Mouse (Mus musculus): ENCODE results near the gene Zfp385b. TPM values are rescaled to one million over a fixed set of nuclear protein-coding genes. Genes with fewer than 3 reads are reported as not detected.
"Not testable (repeated sequence)": the region's sequence is repeated elsewhere in the genome, so short reads cannot be mapped to it uniquely, and the experiment has no call there.

Gene Zfp385b
- polyA plus RNA-seq, 1 experiment from 2014 or later = 14.1 TPM

DNA sequence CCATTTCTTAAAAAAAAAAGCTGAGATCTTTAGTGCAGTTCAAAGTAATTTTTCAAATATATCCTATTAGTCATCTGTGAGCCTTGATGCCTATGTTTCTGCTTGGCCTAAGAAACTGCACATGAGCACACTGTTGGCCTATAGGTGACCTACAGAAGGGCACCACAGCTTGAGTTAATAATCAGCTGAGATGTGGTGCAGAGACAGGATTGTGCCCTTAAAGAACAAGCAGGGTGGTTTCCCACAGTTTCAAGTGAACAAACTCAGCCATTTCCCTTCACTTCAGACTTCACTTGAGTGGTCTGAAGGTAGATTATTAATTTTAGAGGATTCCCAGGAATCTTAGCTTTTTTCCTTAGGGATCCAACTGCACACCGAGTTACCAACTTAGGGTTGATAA is 362.3 kb downstream of the Zfp385b start:
- no peaks in the 10 kb centered on the region for H3K36me3 ChIP-seq (replicated peaks; ENCODE audit: control insufficient read depth, insufficient read depth)
- no peak for DNase-seq (ENCODE audit: low spot score)
- no peaks in the 10 kb centered on the region for H3K27me3 ChIP-seq (ENCODE audit: control insufficient read depth, insufficient read depth, low read length)
- no peaks in the 10 kb centered on the region for H3K9me3 ChIP-seq (ENCODE audit: control insufficient read depth, low read length)
- WGBS = 60% methylated on average over 1 of the region's 1 CpGs
- no peak for ATAC-seq (ENCODE audit: low FRiP score)
- H3K9ac ChIP-seq = no peak overlapping the region
- 0 out of 2 replicates have a peak overlapping the region, but pooled peaks have one; percentile 26 for H3K27ac ChIP-seq
- H3K4me1 ChIP-seq (replicated peaks; ENCODE audit: control insufficient read depth, insufficient read depth, low read length) = no peaks in the 10 kb centered on the region
- no peak overlapping the region for H3K4me3 ChIP-seq (replicated peaks; ENCODE audit: low read length)
- H3K4me2 ChIP-seq (replicated peaks) = no peak overlapping the region

DNA sequence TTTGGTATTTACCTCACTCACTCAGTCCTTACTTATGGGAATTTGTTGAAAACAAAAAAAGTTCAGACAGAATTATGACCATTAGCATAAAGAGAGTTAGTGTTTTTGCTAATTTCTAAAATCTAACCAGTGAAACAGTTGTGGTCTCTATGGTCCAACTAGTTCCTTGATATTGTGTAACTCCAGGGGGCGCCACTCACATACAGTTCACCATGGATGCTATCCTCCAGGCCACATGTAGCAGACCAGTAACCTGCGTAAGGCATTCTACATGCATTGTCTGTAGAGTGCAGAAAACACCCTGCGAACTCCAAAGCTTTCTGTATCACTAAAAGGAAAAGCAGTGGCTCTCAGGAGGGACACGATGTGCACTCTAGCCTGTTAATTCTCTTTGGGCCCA is 362.8 kb downstream of the Zfp385b start:
- ATAC-seq (ENCODE audit: low FRiP score) = no peak
- 0 out of 2 replicates have a peak overlapping the region, but pooled peaks have one; percentile 26 for H3K27ac ChIP-seq

DNA sequence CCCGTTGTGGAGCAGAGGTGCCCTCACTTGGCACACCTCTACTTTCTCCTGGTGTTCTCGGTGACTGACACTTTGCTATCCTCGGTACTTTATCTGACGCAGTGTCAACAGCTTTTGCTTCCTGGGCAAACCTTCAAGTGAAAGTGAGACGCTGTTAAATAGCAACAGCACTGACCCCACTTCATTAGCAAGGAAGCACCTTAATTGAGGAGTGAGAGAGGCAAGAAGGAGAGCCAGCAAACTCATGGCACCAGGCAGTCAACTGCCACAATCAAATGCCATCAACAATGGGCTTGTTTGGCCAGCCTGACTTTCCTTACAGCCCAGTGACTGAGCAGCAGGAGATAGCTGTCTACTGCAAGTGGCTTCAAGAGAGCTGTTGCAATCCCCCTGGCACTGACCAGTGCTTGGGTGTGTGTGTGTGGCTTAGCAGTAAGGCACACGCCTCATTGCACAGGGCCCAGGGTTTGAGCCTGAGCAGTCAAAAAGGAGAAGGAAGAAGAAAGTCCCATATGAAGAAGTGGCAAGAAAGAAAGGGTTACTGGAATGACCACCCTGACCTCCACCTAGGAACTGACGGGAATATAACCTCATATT is 365.0 kb downstream of the Zfp385b start:
- Histone ChIP-seq H3K36me3 (replicated peaks; ENCODE audit: control insufficient read depth, insufficient read depth) (no peaks in the 10 kb centered on the region), H3K9ac (no peak overlapping the region), H3K4me3 (replicated peaks; ENCODE audit: low read length) (no peak overlapping the region), H3K4me2 (replicated peaks) (no peak overlapping the region), H3K9me3 (ENCODE audit: control insufficient read depth, low read length) (no peaks in the 10 kb centered on the region), H3K4me1 (replicated peaks; ENCODE audit: control insufficient read depth, insufficient read depth, low read length) (no peaks in the 10 kb centered on the region), H3K27ac (no peak overlapping the region), H3K27me3 (ENCODE audit: control insufficient read depth, insufficient read depth, low read length) (no peaks in the 10 kb centered on the region)
- ATAC-seq (ENCODE audit: low FRiP score) (no peak), DNase-seq (ENCODE audit: low spot score) (no peak)
- WGBS = 84% methylated on average over 7 of the region's 7 CpGs

More for the DNA sequence above, 362.8 kb downstream of the Zfp385b start:
- H3K9ac ChIP-seq = no peak overlapping the region
- no peak overlapping the region for H3K4me3 ChIP-seq (replicated peaks; ENCODE audit: low read length)
- WGBS = 44% methylated on average over 4 of the region's 4 CpGs
- H3K36me3 ChIP-seq (replicated peaks; ENCODE audit: control insufficient read depth, insufficient read depth) = no peaks in the 10 kb centered on the region
- no peaks in the 10 kb centered on the region for H3K4me1 ChIP-seq (replicated peaks; ENCODE audit: control insufficient read depth, insufficient read depth, low read length)
- H3K27me3 ChIP-seq (ENCODE audit: control insufficient read depth, insufficient read depth, low read length) = no peaks in the 10 kb centered on the region
- DNase-seq (ENCODE audit: low spot score) = peak; percentile 63
- no peaks in the 10 kb centered on the region for H3K9me3 ChIP-seq (ENCODE audit: control insufficient read depth, low read length)
- H3K4me2 ChIP-seq (replicated peaks) = no peak overlapping the region

DNA sequence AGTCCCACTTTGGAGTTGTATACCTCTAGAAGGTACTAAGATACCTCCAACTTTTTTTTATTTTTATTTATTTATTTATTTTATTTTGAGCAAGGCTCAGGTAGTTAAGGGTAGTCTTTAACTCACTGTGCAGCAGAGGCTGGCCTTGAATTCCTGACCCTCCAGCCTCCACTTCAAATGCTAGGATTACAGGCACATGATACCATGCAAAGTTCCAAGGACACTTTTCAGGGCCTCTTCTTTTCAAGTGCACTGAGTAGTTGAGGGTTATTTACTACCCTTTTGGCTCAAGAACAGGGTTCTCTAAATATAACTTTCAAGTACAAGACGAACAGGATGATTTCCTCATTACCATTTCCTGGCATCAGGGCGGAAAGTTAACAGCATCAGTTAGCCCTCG is 365.7 kb downstream of the Zfp385b start:
- H3K4me2 ChIP-seq (replicated peaks) = no peak overlapping the region
- no peak overlapping the region for H3K4me3 ChIP-seq (replicated peaks; ENCODE audit: low read length)
- no peaks in the 10 kb centered on the region for H3K36me3 ChIP-seq (replicated peaks; ENCODE audit: control insufficient read depth, insufficient read depth)
- WGBS = 92% methylated on average over 3 of the region's 3 CpGs
- ATAC-seq (ENCODE audit: low FRiP score) (no peak), DNase-seq (ENCODE audit: low spot score) (no peak)
- H3K4me1 ChIP-seq (replicated peaks; ENCODE audit: control insufficient read depth, insufficient read depth, low read length) = peaks cover 6% of the 10 kb centered on the region
- no peaks in the 10 kb centered on the region for H3K9me3 ChIP-seq (ENCODE audit: control insufficient read depth, low read length)
- H3K27ac ChIP-seq = no peak overlapping the region
- no peaks in the 10 kb centered on the region for H3K27me3 ChIP-seq (ENCODE audit: control insufficient read depth, insufficient read depth, low read length)
- no peak overlapping the region for H3K9ac ChIP-seq

DNA sequence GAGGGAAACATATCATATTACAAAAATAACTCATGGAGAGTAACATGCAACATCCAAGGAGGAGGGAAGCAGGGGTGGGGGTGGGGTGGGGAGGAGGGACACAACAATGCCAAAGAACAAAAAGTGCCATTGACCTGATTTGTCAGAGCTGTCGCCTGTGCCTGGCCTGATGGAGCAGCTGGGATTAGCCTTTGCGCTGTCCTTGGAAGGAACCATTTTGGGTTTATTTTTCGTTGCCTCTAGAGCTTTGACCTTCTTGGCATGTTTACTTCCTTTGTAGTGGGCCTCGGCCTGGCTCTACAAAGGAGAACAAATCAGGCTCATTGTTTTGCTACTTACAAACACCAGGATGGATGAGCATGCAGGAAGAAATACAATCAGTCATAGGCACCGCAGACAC is 369.4 kb downstream of the Zfp385b start:
- not testable (repeated sequence) for H3K27ac ChIP-seq; H3K36me3 ChIP-seq (replicated peaks; ENCODE audit: control insufficient read depth, insufficient read depth); ATAC-seq (ENCODE audit: low FRiP score); DNase-seq (ENCODE audit: low spot score); H3K9ac ChIP-seq; H3K4me2 ChIP-seq (replicated peaks); H3K9me3 ChIP-seq (ENCODE audit: control insufficient read depth, low read length); H3K27me3 ChIP-seq (ENCODE audit: control insufficient read depth, insufficient read depth, low read length); H3K4me3 ChIP-seq (replicated peaks; ENCODE audit: low read length)
- peaks cover 17% of the 10 kb centered on the region for H3K4me1 ChIP-seq (replicated peaks; ENCODE audit: control insufficient read depth, insufficient read depth, low read length)
- WGBS = 31% methylated on average over 5 of the region's 5 CpGs

DNA sequence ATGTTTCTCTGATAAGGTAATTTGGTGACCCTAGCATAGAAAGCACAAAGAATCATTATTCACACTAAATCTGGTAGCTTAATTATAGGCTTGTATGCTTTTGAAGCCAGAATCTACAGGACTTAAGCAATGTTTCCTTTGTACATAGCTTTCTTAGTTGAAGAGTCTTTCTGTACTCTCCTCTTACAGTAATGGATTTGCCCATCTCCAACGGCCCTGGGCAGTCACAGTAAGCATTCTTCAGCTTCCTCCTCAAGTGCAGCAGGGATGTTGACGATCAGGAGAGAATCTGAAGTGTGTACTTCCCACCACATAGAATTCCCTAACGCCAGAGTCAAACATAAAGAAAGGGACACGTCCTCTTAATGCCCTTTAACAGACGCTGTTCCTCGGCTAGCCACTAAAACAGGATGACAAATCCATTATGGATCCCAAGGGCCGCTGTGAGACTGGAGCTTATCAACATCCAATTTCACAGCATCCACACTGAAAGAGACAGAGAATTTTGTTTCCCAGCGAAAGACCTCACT is 370.4 kb downstream of the Zfp385b start:
- Histone ChIP-seq H3K4me1 (replicated peaks; ENCODE audit: control insufficient read depth, insufficient read depth, low read length) (peaks cover 17% of the 10 kb centered on the region), H3K27me3 (ENCODE audit: control insufficient read depth, insufficient read depth, low read length) (no peaks in the 10 kb centered on the region), H3K4me3 (replicated peaks; ENCODE audit: low read length) (no peak overlapping the region), H3K27ac (peak overlapping the region; percentile 64), H3K4me2 (replicated peaks) (no peak overlapping the region), H3K36me3 (replicated peaks; ENCODE audit: control insufficient read depth, insufficient read depth) (no peaks in the 10 kb centered on the region), H3K9me3 (ENCODE audit: control insufficient read depth, low read length) (no peaks in the 10 kb centered on the region), H3K9ac (no peak overlapping the region)
- WGBS = 22% methylated on average over 8 of the region's 8 CpGs
- DNase-seq (ENCODE audit: low spot score) = no peak
- no peak for ATAC-seq (ENCODE audit: low FRiP score)

DNA sequence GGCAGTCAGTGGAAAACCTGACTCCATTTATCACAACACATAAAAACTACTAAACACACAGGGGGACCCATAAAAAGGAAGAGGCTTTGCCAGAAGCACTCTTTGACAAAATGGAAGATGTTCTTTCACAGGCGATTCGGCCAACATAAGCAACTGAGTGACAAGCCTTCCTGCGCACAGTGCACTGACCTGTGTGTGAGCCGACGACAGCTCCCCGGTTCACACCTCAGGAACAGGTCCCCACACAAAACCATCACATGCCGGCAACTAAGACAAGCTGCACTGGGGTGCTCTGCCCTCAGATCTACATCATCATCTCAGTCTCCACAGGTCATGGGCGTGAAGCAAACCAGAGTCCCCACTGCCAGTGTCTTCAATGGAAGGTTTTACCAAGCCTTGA is 375.2 kb downstream of the Zfp385b start:
- Histone ChIP-seq H3K4me1 (replicated peaks; ENCODE audit: control insufficient read depth, insufficient read depth, low read length) (peaks cover 15% of the 10 kb centered on the region), H3K9ac (no peak overlapping the region), H3K4me2 (replicated peaks) (no peak overlapping the region), H3K36me3 (replicated peaks; ENCODE audit: control insufficient read depth, insufficient read depth) (no peaks in the 10 kb centered on the region), H3K27ac (no peak overlapping the region), H3K27me3 (ENCODE audit: control insufficient read depth, insufficient read depth, low read length) (no peaks in the 10 kb centered on the region), H3K9me3 (ENCODE audit: control insufficient read depth, low read length) (no peaks in the 10 kb centered on the region), H3K4me3 (replicated peaks; ENCODE audit: low read length) (no peak overlapping the region)
- ATAC-seq (ENCODE audit: low FRiP score) = no peak
- DNase-seq (ENCODE audit: low spot score) = no peak
- 93% methylated on average over 8 of the region's 8 CpGs for WGBS

DNA sequence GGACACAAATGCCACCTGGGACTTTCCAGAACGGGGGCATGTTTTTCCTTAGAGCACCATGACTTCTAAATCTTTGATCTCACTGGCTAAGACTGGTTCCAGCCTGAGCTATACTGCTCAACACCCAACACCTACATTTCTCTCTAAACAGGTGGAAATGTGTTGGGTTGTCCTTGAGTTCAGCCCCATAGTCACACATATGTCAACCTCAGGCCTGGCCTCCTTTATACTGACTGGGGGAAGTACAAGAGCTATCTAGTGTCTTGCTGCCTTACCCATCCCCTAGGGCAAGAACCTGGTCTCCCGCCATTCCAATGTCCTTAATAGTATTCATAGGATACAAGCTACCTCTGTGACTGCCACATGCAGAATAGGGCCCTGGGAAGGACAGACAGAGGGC is 378.8 kb downstream of the Zfp385b start:
- Histone ChIP-seq H3K9ac (no peak overlapping the region), H3K27ac (no peak overlapping the region), H3K4me1 (replicated peaks; ENCODE audit: control insufficient read depth, insufficient read depth, low read length) (no peaks in the 10 kb centered on the region), H3K36me3 (replicated peaks; ENCODE audit: control insufficient read depth, insufficient read depth) (no peaks in the 10 kb centered on the region), H3K4me2 (replicated peaks) (no peak overlapping the region), H3K27me3 (ENCODE audit: control insufficient read depth, insufficient read depth, low read length) (no peaks in the 10 kb centered on the region), H3K4me3 (replicated peaks; ENCODE audit: low read length) (no peak overlapping the region), H3K9me3 (ENCODE audit: control insufficient read depth, low read length) (no peaks in the 10 kb centered on the region)
- DNase-seq (ENCODE audit: low spot score) (no peak), ATAC-seq (ENCODE audit: low FRiP score) (no peak)
- WGBS = 84% methylated on average over 2 of the region's 2 CpGs

DNA sequence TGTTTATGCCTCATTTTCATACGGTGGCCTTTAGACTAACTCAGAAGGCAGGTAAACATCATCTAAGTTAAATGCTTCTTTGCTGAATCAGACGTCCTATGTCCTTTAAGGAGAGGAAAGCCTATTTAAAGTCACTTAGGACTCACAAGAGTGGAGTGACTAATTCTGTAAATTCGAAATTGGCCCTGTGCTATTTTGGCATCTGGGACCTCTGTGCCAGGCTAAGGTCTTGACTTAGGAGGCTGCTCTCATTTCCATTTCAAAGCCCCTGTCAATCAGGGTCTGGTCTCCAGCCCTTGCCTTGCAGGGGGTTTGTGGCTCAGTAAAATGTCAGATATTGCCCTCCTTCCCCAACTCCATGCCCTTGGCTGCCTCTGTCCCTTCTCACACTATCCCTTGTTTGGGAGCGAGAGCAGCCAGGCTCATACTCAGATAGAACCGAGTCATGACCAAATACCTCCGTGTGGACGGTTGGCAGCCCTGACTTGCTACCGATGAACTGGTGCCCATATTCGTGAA is 383.1 kb downstream of the Zfp385b start:
- H3K27me3 ChIP-seq (ENCODE audit: control insufficient read depth, insufficient read depth, low read length) = no peaks in the 10 kb centered on the region
- H3K9me3 ChIP-seq (ENCODE audit: control insufficient read depth, low read length) = no peaks in the 10 kb centered on the region
- no peak overlapping the region for H3K27ac ChIP-seq
- H3K4me3 ChIP-seq (replicated peaks; ENCODE audit: low read length) = no peak overlapping the region
- no peaks in the 10 kb centered on the region for H3K36me3 ChIP-seq (replicated peaks; ENCODE audit: control insufficient read depth, insufficient read depth)
- no peak overlapping the region for H3K4me2 ChIP-seq (replicated peaks)
- DNase-seq (ENCODE audit: low spot score) (no peak), ATAC-seq (ENCODE audit: low FRiP score) (no peak; the same call in 1 of the 2 replicates)
- 42% methylated on average over 9 of the region's 9 CpGs for WGBS
- H3K9ac ChIP-seq = no peak overlapping the region
- H3K4me1 ChIP-seq (replicated peaks; ENCODE audit: control insufficient read depth, insufficient read depth, low read length) = no peaks in the 10 kb centered on the region
